Mouse (Mus musculus): ENCODE measurements at regions not wholly inside any gene's neighbourhood (a gene's known extent, or its start where the extent isn't known, plus 50 kb on each side); places are given as distances from the start of the nearest gene placed in this dataset.

DNA sequence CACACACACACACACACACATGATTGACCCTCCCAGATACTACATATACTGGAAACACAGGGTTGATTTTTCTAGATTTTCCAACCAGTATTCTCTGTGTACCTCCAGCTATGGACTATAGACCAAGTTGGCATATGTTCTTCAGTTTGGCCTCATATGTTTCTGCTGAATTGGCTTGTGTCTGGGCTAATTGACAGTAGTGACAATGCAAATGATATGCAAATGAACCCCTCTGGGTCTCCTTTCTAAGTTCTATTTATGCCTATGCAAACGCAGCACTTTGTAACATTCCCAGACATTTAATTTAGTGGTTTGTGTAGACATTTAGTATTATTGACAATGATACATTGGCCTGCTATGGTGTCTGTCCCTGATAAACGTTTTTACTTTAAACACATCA is 582.0 kb upstream of the Negr1 start:
- no peak for DNase-seq (ENCODE audit: low spot score in 2 of 2)

DNA sequence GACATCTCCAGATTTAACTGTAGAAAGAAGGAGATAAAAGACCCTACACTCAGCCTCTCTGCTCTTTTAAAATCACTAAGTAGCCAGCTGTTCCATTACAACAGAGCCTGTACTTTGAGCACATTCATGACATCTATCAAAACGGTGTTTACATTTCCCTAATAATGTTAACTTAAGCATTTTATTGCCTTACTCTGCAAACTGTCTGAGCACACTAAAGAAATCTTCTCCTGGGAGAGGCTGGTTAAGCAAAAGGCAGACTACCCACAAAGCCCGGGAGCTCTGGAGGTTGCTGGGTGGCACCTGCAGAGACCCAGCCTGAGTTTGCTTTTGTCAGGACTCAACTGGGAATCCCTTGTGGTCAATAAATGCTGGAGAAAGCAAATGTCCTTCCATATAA is 567.5 kb upstream of the Negr1 start:
- no peak for DNase-seq (ENCODE audit: low spot score in 2 of 2)

DNA sequence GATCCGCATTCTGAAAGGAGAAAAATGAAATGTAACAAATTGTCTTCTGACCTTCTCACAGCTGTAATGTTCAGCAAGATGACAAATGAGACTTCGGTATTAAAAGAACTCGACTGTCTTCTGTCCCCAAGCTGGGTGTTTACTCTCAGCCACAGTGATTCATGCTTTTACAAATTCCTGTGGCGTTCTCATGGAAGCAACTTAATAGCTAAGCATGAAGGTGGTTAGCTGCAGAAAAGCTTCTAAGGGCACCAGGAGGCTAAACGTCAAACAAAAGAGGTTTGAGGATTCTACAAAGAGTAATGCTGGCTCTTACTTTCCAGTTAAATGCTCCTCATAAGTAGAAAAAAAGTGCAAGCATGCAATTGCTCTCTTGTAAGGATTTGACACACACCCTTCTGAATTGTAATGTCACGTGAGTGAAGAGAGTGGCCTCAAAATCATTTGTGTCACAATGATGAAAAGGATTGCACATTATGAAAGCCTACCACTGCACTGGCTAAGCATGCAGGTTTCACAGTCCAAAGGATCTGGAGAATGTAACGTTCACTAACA is 543.8 kb upstream of the Negr1 start:
- DNase-seq (ENCODE audit: low spot score in 2 of 2), result no peak

DNA sequence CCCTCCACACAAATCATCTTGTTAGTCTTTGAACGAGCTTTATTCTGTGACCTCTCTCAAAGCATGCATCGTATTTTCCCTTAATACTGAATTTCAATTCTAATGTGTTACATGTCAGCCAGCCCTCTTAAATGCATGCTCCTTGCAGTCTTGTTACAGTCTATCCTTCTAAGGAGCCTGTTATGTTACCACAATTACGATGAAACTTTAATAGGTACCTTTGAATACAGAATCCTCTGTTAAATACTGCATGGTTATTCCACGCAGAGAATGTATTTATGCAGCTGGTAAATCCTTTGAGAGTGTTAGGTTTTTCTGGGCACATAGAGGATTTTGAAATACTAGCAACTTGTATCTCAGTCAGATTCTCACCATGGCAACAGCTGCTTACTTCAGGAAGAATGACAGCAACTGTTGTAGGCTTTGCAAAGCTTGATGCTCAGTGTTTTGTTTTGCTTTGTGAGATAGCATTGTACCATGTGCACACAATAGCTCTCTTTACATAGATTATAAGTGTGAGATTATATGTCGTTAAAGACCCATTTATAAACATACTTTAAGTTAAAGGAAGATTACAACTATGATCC is 532.9 kb upstream of the Negr1 start:
- peak in 1 of 2 experiments; percentile 27 for DNase-seq (ENCODE audit: low spot score in 2 of 2)

DNA sequence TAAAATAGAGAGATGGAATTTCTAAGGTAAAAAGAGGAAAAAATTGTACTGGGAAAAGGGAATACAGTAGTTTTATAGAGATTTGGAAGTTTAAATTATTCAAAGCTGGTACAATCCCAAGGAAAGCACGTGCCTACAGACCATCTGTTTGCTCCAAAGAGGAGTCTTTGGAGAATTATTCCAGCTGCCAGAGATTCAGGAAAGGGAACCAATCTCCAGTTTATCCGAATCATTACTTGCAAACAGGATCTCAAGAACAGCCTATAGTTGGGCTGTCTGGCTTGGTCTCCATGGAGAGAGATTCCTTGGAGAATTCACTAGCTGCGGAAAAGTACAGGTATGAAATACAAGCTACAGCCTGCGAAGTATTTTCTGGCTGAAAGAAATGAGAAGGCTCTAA is 491.3 kb upstream of the Negr1 start:
- peak in 1 of 2 experiments; percentile 3 for DNase-seq (ENCODE audit: low spot score in 2 of 2)

DNA sequence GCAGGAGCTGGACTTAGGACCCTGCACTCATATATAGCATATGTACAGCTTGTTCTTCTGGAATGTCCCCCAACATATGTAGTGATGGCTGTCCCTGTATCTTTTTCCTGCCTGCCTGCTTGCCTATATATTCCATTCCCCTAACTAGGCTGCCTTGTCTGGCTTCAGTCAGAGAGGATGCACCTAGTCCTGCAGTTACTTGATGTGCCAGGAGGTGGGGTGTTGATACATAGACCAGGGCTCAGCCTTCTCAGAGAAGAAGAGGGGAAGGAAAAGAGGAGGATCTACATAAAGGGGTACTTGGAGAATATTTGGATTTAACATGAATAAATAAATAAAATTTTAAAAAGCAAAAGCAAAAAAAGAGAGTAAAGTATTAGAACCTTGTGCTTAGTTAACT is 479.3 kb upstream of the Negr1 start:
- no peak for DNase-seq (ENCODE audit: low spot score in 2 of 2)

DNA sequence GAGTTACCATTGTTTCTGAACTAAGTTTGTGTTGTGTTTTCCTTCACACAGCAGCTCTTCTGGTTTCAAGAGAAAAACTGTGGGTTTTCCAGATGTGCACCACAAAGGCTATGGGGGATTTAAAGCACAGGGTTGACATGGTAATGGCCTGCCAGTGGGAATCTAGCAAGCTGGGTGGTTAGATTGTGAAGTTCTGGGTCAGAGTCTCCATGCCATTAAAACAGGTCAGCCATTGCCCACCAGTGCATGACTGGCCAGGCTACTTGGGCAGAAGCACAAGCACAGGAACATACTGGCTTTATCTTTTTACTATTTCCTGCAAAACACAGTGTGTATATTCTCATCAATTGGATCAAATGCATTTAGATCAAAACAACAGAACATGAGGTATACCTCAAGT is 467.9 kb upstream of the Negr1 start:
- DNase-seq (ENCODE audit: low spot score in 2 of 2), result no peak

DNA sequence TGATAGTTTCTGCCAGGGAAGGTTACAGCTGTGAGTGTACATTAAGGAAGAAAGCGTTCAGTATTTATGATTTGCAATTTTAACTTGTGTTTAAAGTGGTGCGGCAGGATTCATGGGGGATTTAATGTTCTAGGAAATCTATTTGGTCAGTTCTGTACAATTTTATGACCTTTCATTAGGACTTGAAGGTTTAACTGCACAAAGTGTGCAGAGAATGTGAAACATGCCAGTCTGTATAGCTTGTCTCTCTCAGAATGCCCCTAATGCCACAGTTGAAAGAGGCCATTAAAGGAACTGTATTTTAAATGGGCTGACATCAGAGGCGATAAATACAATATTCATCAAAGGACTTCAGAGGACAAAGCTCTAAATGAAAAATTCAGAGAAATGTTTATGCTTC is 466.6 kb upstream of the Negr1 start:
- DNase-seq (ENCODE audit: low spot score in 2 of 2), result no peak

DNA sequence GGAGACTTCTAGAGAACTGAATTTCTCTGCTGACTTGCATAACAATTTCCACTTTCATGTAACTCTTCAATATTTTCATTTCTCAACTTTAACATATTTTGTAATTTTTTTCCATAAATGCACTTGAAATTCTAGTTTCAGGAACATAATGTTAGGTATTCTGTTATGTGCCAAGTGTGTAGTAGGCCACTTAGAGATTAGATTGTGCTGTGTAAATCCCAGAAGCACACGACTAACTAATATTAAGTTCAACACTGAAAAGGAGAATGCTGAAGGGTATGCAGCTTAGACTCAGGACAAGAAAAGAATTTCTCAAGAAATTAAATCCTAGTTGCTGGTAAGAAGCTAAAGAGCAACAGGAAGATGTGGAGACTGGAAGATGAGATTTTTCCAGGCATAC is 455.8 kb upstream of the Negr1 start:
- no peak for DNase-seq (ENCODE audit: low spot score in 2 of 2)

DNA sequence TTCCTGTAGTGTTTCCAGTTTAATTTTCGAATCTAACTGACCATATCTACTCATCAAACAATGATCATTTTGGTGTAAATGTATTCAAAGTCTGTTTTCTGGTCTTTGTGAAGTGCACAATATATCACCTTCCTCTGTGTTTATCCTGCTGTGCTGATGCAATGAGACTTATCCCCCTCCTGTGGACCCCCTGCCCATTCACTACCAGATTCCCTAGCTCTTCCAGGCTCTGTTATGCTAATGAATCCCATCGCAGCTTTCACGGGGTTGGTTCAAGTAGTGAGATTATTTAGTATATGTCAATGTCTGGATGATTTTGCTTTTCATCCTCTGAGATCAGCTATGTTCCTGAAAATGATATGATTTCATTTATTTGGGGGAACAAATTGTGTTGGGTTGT is 441.3 kb upstream of the Negr1 start:
- DNase-seq (ENCODE audit: low spot score in 2 of 2), result no peak

DNA sequence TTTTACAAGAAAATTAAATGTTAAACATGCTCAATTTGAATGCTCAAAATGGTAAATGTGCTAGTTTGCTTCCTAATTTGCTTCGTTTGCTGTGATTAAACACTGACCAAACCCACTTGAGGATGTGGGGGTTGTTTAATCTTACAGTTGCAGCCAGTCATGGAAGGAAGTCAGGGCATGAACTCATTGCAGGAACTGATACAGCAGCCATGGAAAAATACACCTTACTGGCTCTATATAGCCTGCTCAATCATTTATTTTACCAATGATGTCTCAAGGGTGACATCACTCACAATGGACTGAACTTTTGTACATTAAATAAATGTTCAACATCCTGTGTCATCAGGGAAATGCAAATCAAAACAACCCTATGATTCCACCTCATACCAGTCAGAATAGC is 430.0 kb upstream of the Negr1 start:
- DNase-seq (ENCODE audit: low spot score in 2 of 2), result no peak

DNA sequence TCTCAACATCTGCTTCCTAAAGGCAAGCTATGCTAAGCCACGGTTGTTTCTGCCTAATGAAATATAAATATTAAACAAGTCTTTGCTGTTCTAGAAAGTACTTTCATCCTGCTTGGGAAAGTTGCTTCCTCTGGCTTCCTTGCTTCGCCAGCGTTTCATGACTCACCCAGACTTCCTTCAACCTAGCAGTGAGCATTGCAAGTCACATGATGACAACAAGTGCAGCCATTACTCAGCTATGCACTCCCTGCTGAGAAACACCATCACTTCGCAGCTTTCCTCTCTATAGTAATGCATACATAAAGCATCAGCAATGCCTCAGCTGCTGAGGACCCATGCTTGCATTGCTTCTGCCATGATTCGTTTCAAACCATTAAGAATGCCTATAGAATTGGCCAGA is 420.2 kb upstream of the Negr1 start:
- no peak for DNase-seq (ENCODE audit: low spot score in 2 of 2)

DNA sequence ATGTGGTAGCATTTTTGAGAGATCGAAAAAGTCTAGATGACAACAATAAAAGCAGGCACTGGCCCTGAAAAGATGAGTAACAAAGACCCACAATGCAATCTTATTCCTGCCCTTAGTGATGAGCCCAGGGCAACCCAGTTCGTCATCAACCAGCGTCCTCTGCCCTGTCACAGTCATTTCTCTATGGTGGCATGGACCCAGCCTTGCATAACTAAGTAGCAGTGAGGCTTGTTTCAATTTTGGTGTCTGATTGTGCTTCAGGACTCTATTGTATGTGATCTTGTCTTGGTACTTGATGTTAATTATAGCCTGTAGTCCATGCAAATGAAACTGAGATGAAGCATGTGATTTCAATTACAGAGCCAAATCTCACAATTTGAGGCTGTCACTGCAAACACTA is 412.3 kb upstream of the Negr1 start:
- DNase-seq (ENCODE audit: low spot score in 2 of 2), result no peak

DNA sequence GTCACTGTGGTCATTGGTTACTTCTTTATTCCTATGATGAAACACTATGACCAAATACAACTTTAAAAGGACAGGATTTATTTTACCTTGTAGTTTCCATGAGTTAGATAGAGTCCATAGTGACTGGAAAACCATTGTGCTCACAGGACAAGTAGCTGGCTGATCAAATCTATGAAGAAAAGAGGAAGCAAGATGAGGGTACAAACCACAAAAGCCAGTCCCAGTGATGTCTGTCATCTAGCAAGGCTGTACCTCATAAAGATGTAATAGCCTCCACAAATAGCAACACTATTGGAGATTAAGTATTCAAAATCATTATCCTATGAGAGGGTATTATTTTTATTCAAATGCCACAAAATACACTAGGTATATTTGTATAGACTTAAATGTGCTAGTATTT is 391.5 kb upstream of the Negr1 start:
- DNase-seq (ENCODE audit: low spot score in 2 of 2), result no peak

DNA sequence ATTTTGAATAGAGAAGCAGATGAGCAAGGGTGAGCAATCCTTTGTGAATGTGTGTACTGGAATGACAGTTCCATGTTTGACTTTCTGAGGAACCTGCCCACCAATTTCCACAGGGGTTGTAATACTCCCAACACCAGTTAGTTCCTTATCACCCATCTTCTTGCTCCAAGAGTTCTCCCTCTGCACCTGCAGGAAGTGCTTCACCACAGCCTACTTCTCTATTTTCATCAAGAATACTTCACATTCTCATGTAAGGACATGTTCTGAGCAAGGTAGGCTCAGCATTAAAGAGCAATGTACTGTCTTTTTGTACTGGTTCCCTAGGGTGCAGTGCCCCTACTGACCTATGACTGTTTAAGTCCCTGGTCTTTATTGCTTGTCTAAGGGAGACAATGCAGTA is 362.9 kb upstream of the Negr1 start:
- no peak for DNase-seq (ENCODE audit: low spot score in 2 of 2)

DNA sequence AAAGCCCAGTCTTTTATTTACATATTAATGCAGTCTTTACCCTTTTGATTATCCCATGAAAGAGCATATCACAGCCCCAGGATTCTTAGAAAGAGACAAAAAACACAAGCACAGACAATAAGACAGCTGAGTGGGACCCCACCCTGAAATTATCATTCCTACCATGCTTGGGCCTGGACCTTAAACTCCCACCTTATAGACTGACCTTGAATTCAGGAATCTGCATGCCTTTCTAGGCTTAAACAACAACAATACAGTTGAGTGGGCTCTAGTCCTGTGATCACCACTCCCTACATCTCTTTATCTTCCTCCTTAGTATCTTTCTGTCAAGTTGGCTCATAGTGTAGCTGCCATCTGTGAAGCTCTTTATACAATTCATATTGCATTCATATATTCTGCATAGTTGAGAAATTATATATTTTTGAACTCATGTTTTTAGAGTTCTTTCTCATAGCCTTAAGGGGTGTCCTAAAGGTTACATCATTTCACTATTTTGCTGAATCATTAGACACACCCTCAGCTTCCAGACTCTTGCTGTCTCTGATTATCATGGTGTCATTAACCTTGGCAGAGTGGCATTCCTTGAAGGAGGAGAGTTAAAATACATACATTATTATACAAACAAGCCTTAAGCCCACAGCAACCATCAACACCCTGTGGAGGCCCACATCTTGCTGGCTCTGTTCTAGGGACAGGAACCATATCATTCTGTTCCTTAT is 361.7 kb upstream of the Negr1 start:
- no peak for DNase-seq (ENCODE audit: low spot score in 2 of 2)

DNA sequence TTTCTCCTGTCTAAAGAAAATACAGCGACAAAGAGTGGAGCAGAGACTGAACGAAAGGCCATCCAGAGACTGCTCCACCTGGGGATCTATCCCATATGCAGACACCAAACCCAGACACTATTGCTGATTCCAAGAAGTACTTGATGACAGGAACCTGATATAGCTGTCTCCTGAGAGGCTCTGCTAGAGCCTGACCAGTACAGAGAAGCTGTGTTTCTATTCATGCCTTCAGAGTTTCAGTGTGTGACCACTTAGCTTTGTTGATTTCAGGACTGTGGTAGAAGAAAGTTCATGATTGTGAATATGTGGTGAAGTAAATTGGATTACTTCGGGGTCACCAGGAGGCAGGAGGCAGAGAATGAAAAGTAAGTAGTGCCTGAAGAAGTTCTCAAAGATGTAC is 356.3 kb upstream of the Negr1 start:
- DNase-seq (ENCODE audit: low spot score in 2 of 2), result no peak

DNA sequence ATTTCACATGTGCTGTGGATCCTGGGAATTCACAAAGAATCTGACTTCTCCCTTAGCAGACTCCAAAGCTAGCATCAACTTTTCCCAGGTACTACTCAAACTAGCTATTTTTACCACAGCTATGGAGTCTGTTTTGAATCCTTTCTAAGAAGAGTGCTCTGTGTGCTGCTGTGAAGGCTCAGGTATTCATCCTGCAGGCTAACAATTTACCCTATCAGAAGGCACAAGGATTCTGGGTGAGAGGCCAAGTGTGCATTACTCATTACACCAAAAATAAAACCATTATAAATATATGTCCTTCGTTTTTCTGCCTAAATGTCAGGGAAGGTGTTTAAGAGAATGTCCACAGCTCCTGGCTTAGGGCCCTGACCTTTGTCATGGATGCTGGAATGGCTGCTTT is 353.2 kb upstream of the Negr1 start:
- no peak for DNase-seq (ENCODE audit: low spot score in 2 of 2)

DNA sequence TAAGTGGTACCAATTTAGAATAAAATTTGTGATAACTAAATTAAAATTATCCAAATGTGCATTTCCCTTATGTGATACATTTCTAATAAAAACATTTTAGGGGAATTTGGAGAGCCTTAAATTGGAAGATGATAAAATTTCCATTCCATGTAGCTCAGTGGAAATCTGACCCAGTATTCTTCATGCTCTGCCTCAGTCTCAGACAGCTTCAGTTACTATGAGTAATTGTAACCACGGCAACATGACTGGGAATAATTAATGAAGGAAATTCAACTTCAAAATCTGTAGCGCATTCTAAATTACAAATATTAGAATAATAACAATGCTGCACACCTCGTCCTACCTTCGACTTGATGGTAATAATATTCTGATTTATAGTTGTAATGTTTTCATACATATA is 350.8 kb upstream of the Negr1 start:
- peak in 1 of 2 experiments; percentile 14 for DNase-seq (ENCODE audit: low spot score in 2 of 2)

DNA sequence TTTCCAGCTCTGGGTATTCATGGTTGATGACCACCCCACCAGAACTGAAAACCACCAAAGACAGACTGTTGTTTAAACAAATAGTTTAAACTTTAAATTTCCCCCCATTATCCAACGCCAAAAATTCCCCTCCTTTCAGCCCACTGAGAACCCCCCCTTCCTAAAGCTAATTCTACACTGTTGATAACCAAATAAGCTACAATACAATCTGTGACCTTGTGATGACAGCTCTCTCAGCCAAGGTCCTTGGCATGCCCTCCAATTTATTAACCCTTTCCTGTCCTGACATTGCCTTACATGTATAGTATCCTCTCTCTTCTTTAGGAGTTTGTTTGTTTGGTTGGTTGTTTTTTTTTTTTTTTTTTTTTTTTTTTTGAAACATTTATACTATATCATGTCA is 346.8 kb upstream of the Negr1 start:
- DNase-seq (ENCODE audit: low spot score in 2 of 2), result no peak

DNA sequence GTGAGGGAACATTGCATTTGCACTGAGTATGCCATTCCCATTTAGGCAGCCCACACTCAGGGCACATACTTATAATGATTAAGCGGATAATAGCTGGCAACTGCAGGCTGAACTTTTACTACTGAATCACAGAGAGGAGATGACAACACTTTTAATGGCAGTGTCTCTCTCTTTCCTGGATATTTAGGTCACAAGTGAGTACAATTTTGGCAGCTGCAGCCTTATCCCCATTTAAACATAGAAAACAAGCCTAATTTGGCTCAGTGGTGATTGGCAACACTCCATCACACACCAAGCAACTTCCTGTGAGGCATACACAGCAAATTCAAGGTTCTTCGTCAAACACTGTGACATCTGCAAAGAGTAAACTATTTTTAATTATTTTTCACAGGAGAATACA is 329.5 kb upstream of the Negr1 start:
- no peak for DNase-seq (ENCODE audit: low spot score in 2 of 2)

DNA sequence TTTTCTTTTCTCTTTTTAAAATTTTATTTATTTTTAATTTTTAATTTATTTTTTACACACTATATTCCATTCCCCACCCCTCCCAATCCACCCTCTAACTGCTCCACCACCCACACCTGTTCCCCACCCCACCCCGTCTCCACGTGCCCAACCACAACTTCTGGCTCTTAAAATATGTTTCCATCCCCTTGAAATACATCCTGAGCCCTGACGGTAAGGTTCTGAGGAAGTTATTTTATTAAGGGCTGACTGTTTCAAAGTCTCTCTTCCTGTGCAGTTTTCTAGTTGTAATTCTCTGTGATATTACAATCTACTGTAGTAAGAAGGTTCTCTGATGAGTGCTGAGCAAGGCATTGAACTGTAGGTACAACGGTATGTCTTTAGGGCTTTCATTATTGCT is 325.6 kb upstream of the Negr1 start:
- DNase-seq (ENCODE audit: low spot score in 2 of 2), result no peak

DNA sequence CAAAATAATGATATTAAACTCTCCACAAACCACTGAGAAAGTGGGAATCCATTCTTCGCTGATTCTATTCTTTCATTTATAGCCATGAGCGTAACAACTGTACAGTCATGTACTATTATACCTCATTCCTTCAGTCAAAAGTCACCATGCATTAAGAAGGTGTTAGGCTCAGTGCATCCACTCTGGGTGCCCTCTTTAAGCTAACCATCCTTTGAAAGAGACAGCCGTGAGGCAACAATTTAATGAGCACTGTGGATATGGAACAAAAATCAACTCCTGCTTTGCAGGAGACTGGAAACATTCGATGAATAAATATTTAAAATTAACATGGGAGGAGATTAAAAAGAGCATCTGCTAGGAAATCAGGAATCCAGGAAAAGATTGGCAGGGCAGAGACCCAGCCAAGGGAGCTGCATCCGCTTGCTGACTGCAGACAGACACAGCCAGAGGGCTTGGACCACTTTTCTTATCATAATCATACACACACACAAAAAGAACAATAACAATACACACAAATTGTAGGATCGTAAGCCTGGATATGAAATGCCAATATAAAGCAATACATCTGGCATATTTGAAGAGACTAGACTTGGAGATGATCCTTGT is 309.2 kb upstream of the Negr1 start:
- DNase-seq (ENCODE audit: low spot score in 2 of 2), result peak in 1 of 2 experiments; percentile 22

Data from layer of hippocampus, postnatal 14 days (tissue).